ENCODE assay signal across 19 mouse cellular contexts in genomic region chrX:12866176-12866575, GRCm38 (mm10).
DNase-seq lines count a peak whose midpoint lies in the region; TF ChIP-seq lines count a peak whose summit lies in the region.
"Had no signal": no experiment of that assay in that cellular context is flagged by ENCODE, and none has a peak within 500 bp of the region (broad histone marks: within the 10 kb centered on the region; RNA-seq: fewer than 3 reads in every experiment).

No protein-coding gene starts in this region.

- H3K27ac ChIP-seq in gastrocnemius, adult 2 months, result peak overlapping the region; percentile 69
- H3K27ac ChIP-seq in kidney, adult 2 months (ENCODE audit: insufficient read depth, low read depth, low read length), result no peak overlapping the region
- H3K27ac ChIP-seq: embryonic facial prominence, embryonic 12.5 days; embryonic facial prominence, embryonic 15.5 days; heart, embryonic 15.5 days; hindbrain, embryonic 14.5 days; hindbrain, postnatal 0 days had no signal

- no peaks in the 10 kb centered on the region for H3K36me3 ChIP-seq in kidney, adult 2 months (ENCODE audit: control insufficient read depth, insufficient read depth, low read length)
- H3K36me3 ChIP-seq: embryonic facial prominence, embryonic 12.5 days; embryonic facial prominence, embryonic 15.5 days; heart, embryonic 12.5 days; heart, embryonic 15.5 days had no signal

- no peak for TF ChIP-seq POLR2A in kidney, adult 2 months (IDR thresholded peaks at IDR 0.05; ENCODE audit: low read depth, low read length)

- TF ChIP-seq CTCF in gastrocnemius, adult 2 months (IDR thresholded peaks at IDR 0.05), result no peak
- no peak for TF ChIP-seq CTCF in kidney, adult 2 months (conservative IDR thresholded peaks at IDR 0.05; ENCODE audit: insufficient read depth, insufficient read length, low read depth, low read length)

- no peaks in the 10 kb centered on the region for H3K4me1 ChIP-seq in kidney, adult 2 months (ENCODE audit: control insufficient read depth, insufficient read depth, low read length)
- H3K4me1 ChIP-seq: embryonic facial prominence, embryonic 12.5 days; embryonic facial prominence, embryonic 15.5 days; heart, embryonic 12.5 days; heart, embryonic 15.5 days had no signal

- H3K27me3 ChIP-seq in kidney, adult 2 months (replicated peaks; ENCODE audit: control insufficient read depth, insufficient read depth, low read length), result no peaks in the 10 kb centered on the region
- H3K27me3 ChIP-seq: embryonic facial prominence, embryonic 12.5 days; embryonic facial prominence, embryonic 15.5 days; heart, embryonic 12.5 days; heart, embryonic 15.5 days had no signal

- DNase-seq in gastrocnemius, adult 2 months, result peak; percentile 68
- no peak for DNase-seq in gastrocnemius, postnatal 4 days (ENCODE audit: low spot score in 2 of 2)
- DNase-seq in adipocyte (ENCODE audit: low spot score), result peak; percentile 36
- DNase-seq in gastrocnemius, postnatal 10 days, result peak; percentile 13
- peak; percentile 72 for DNase-seq in skeletal muscle tissue, adult 2 months (ENCODE audit: low read depth, low spot score)
- no peak for DNase-seq in kidney, adult 2 months
- DNase-seq: adrenal gland, adult 8-10 months; cerebellum, adult 11 months; cerebellum, adult 9-11 months; cerebellum, postnatal 25 days; forebrain, postnatal 0 days; heart, postnatal 4 days; kidney, adult 18-20 months had no signal

- WGBS in kidney, adult 2 months, result 89% methylated on average over 3 of the region's 3 CpGs

- H3K4me3 ChIP-seq in gastrocnemius, adult 2 months, result no peak overlapping the region
- H3K4me3 ChIP-seq in kidney, adult 2 months (ENCODE audit: insufficient read depth, low read depth, low read length), result no peak overlapping the region
- H3K4me3 ChIP-seq: embryonic facial prominence, embryonic 12.5 days; embryonic facial prominence, embryonic 15.5 days; heart, embryonic 12.5 days; heart, embryonic 15.5 days had no signal

- intact Hi-C loops in gastrocnemius, adult 2 months (cut with DNase I), result no loop called here

Comparison
In these comparisons a context has a peak if more than half of its experiments do, and no peak if none do; other contexts are left out.
1. DNase-seq: peak in gastrocnemius, adult 2 months (single experiment), adipocyte (single experiment), gastrocnemius, postnatal 10 days (single experiment) and skeletal muscle tissue, adult 2 months (single experiment); none in gastrocnemius, postnatal 4 days (0 of 2) and kidney, adult 2 months (single experiment).